Mouse (Mus musculus) thymus, adult 2 months (tissue): Measurements from ENCODE around the gene Ccdc7a. TPM values are rescaled to one million over a fixed set of nuclear protein-coding genes. Genes with fewer than 3 reads are reported as not detected.

Source experiments
- DNase-seq: peaks from one replicate; pipeline ENCODE4 v3.0.0; 2021
- H3K27ac ChIP-seq: fragments of 200-500 bp; 2 replicates; pipeline ENCODE4 v1.5.1; 2012; ENCODE audit warnings: low read length, control low read depth; ENCODE audit not compliant: control insufficient read depth, insufficient read depth
- H3K27me3 ChIP-seq: fragments of 200-500 bp; 2 replicates; pipeline ENCODE4 v1.6.1; 2012; ENCODE audit warnings: mild to moderate bottlenecking, low read length, moderate library complexity, mixed read lengths; ENCODE audit not compliant: control insufficient read depth, insufficient read depth
- H3K36me3 ChIP-seq: fragments of 200-500 bp; 2 replicates; pipeline ENCODE4 v1.6.1; 2012; ENCODE audit warnings: mild to moderate bottlenecking, low read length, moderate library complexity; ENCODE audit not compliant: control insufficient read depth, insufficient read depth
- H3K4me1 ChIP-seq: fragments of 200-500 bp; replicated peaks from 2 replicates; pipeline ENCODE4 v1.6.1; 2012; ENCODE audit warnings: low read length; ENCODE audit not compliant: control insufficient read depth, insufficient read depth
- H3K4me3 ChIP-seq: fragments of 200-500 bp; 2 replicates; pipeline ENCODE4 v1.5.1; 2012; ENCODE audit warnings: mild to moderate bottlenecking, low read length, control low read depth, moderate library complexity; ENCODE audit not compliant: control insufficient read depth, insufficient read depth
- CTCF ChIP-seq: fragments of 200-500 bp; IDR thresholded peaks from 2 replicates; pipeline ENCODE4 v1.5.1; 2012; ENCODE audit warnings: mild to moderate bottlenecking, control low read depth, low read length, moderate library complexity, borderline replicate concordance; ENCODE audit not compliant: control insufficient read depth, poor library complexity, insufficient read depth; ENCODE audit errors: extremely low read depth
- POLR2A ChIP-seq: fragments of 200-500 bp; IDR thresholded peaks from 2 replicates; pipeline ENCODE4 v1.6.1; 2012; ENCODE audit warnings: mild to moderate bottlenecking, low read length, control low read depth, moderate library complexity; ENCODE audit not compliant: control insufficient read depth, poor library complexity, insufficient read depth; ENCODE audit errors: extremely low read depth
- WGBS: fragments of 180-500 bp; shearing (Covaris S2); methylation state at CpG from one replicate; pipeline ENCODE4 v1.1.7; 2018; 5-methylcytosine and 5-hydroxymethylcytosine counted together
- polyA plus RNA-seq: library from polyadenylated mRNA; depleted of rRNA; stranded (reverse); fragments of >200 nt; gene quantifications from 2 replicates; pipeline ENCODE4 v1.2.3, GENCODE M21; 2012

Ccdc7a gene
- polyA plus RNA-seq, 1 experiment, result not detected

GRCm38 (mm10) chr8:128812521-128812920 lies 252.8 kb downstream of the Ccdc7a start:
- no peak overlapping the region for H3K27ac ChIP-seq
- no peaks in the 10 kb centered on the region for H3K4me1 ChIP-seq
- no peaks in the 10 kb centered on the region for H3K27me3 ChIP-seq
- no peak for TF ChIP-seq CTCF
- TF ChIP-seq POLR2A, result no peak
- 70% methylated on average over 4 of the region's 4 CpGs for WGBS
- DNase-seq, result no peak
- no peak overlapping the region for H3K4me3 ChIP-seq
- H3K36me3 ChIP-seq, result no peaks in the 10 kb centered on the region

- WGBS, result 85% methylated on average over 1 of the region's 1 CpGs
- Histone ChIP-seq H3K4me1 (no peaks in the 10 kb centered on the region), H3K4me3 (no peak within 1 kb of the TSS), H3K27me3 (no peaks in the 10 kb centered on the region), H3K27ac (no peak within 1 kb of the TSS), H3K36me3 (no peaks in the 10 kb centered on the region)
- no peak for TF ChIP-seq POLR2A
- TF ChIP-seq CTCF, result no peak
- DNase-seq, result no peak
These were observed 266.7 kb downstream of the Ccdc7a start, which contains the start of gene Gm3952 for GRCm38 (mm10) chr8:128798594-128798993. TSS of gene Gm3952 (minus strand) at chr8:128798694.

- no peak for TF ChIP-seq CTCF
- TF ChIP-seq POLR2A, result no peak
- H3K4me3 ChIP-seq, result no peak overlapping the region
- DNase-seq, result no peak
- H3K27ac ChIP-seq, result no peak overlapping the region
- no peaks in the 10 kb centered on the region for H3K27me3 ChIP-seq
- 98% methylated on average over 3 of the region's 3 CpGs for WGBS
- no peaks in the 10 kb centered on the region for H3K4me1 ChIP-seq
- H3K36me3 ChIP-seq, result peaks cover 33% of the 10 kb centered on the region
These were observed 329.6 kb downstream of the Ccdc7a start for GRCm38 (mm10) chr8:128735692-128736091.

GRCm38 (mm10) chr8:128734118-128734517 lies 331.2 kb downstream of the Ccdc7a start:
- 94% methylated on average over 3 of the region's 3 CpGs for WGBS
- no peak for DNase-seq
- no peaks in the 10 kb centered on the region for H3K27me3 ChIP-seq
- TF ChIP-seq CTCF, result no peak
- TF ChIP-seq POLR2A, result no peak
- H3K36me3 ChIP-seq, result peaks cover 39% of the 10 kb centered on the region
- H3K27ac ChIP-seq, result no peak overlapping the region
- no peak overlapping the region for H3K4me3 ChIP-seq
- H3K4me1 ChIP-seq, result no peaks in the 10 kb centered on the region

GRCm38 (mm10) chr8:128732254-128732653 lies 333.1 kb downstream of the Ccdc7a start:
- Histone ChIP-seq H3K27ac (no peak overlapping the region), H3K4me3 (no peak overlapping the region), H3K27me3 (no peaks in the 10 kb centered on the region), H3K4me1 (no peaks in the 10 kb centered on the region), H3K36me3 (peaks cover 46% of the 10 kb centered on the region)
- TF ChIP-seq CTCF (no peak), POLR2A (no peak)
- 99% methylated on average over 2 of the region's 2 CpGs for WGBS
- no peak for DNase-seq

GRCm38 (mm10) chr8:128727213-128727612 lies 338.1 kb downstream of the Ccdc7a start:
- Histone ChIP-seq H3K4me3 (no peak overlapping the region), H3K36me3 (peaks cover 57% of the 10 kb centered on the region), H3K4me1 (no peaks in the 10 kb centered on the region), H3K27ac (no peak overlapping the region), H3K27me3 (no peaks in the 10 kb centered on the region)
- no peak for TF ChIP-seq POLR2A
- TF ChIP-seq CTCF, result no peak
- WGBS, result 90% methylated on average over 1 of the region's 1 CpGs
- DNase-seq, result no peak

- no peaks in the 10 kb centered on the region for H3K4me1 ChIP-seq
- H3K36me3 ChIP-seq, result peaks cover 54% of the 10 kb centered on the region
- no peak overlapping the region for H3K4me3 ChIP-seq
- 19% methylated on average over 1 of the region's 1 CpGs for WGBS
- TF ChIP-seq CTCF (no peak), POLR2A (no peak)
- no peak overlapping the region for H3K27ac ChIP-seq
- no peak for DNase-seq
- no peaks in the 10 kb centered on the region for H3K27me3 ChIP-seq
These were observed 340.5 kb downstream of the Ccdc7a start for GRCm38 (mm10) chr8:128724819-128725218.
